In the genomic region with DNA sequence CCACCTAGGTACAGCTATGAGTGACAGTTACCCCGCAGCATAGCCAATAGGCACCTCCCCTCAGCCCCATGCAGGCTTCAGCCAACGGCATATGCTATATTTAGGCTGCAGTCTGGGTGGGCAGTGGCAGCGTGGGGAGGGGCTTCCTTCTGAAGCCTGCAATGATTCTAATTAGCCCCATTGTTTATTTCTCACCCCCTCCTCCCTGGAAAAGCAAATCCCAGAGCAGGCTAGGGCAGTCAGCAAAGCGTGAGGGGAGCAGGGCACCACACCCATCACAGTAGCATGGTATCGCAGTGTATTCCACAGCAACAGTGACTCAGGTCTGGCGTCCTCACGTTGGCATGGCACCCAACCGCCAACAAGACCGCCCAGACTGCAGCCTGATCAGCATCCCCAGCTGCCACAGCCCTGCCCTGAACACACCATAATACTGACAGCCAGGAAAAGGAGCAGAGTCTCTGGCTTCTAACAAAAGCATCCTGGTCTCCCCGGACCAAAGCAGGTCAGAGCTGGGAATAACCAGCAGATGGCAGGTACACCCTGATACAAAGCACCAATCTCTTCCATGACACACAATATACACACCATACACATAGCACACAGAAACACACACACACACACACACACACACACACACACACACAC, we compare ENCODE assay signal across 8 mouse cellular contexts. TPM values are rescaled to one million over a fixed set of nuclear protein-coding genes. Genes with fewer than 3 reads are reported as not detected.
A peak's percentile ranks its signal among the peaks of the same experiment; 100 is the strongest.
DNase-seq lines count a peak whose midpoint lies in the region; ATAC-seq lines count a peak whose summit lies in the region.

No protein-coding gene starts in this region.

- ATAC-seq in heart, embryonic 14.5 days (ENCODE audit: insufficient number of reproducible peaks, insufficient read depth, low FRiP score, low read depth): no peak
- peak; percentile 89 for ATAC-seq in forebrain, embryonic 12.5 days (ENCODE audit: low FRiP score)

- no peaks in the 10 kb centered on the region for H3K9me3 ChIP-seq in heart, embryonic 14.5 days (ENCODE audit: control insufficient read depth, low read length)
- H3K9me3 ChIP-seq in forebrain, embryonic 12.5 days: no peaks in the 10 kb centered on the region
- no peaks in the 10 kb centered on the region for H3K9me3 ChIP-seq in midbrain, embryonic 10.5 days (replicated peaks)

- H3K27ac ChIP-seq in heart, embryonic 14.5 days (replicated peaks in 1 of 2; ENCODE audit: control insufficient read depth in 1 of 2, insufficient read depth in 1 of 2, low read depth in 2 of 2, low read length in 2 of 2): 0 out of 4 replicates have a peak overlapping the region, but pooled peaks of 1 of the 2 experiments have one; percentile 7
- peak overlapping the region; percentile 89 for H3K27ac ChIP-seq in forebrain, embryonic 12.5 days
- peak overlapping the region; percentile 80 for H3K27ac ChIP-seq in midbrain, embryonic 10.5 days (replicated peaks)

- peak overlapping the region; percentile 4 to 7; a peak in 2 of 4 replicates for H3K4me3 ChIP-seq in heart, embryonic 14.5 days (ENCODE audit: control insufficient read depth in 1 of 2, insufficient read depth in 1 of 2, low read depth in 1 of 2, low read length in 2 of 2)
- H3K4me3 ChIP-seq in forebrain, embryonic 12.5 days (replicated peaks): peak overlapping the region; percentile 11; the same call in 1 of the 2 replicates
- peak overlapping the region; percentile 9 for H3K4me3 ChIP-seq in midbrain, embryonic 10.5 days

- H3K4me2 ChIP-seq in heart, embryonic 14.5 days (ENCODE audit: low read length): peak overlapping the region; percentile 55
- peak overlapping the region; percentile 40 for H3K4me2 ChIP-seq in forebrain, embryonic 12.5 days

- peaks cover 33 to 39% of the 10 kb centered on the region in 2 experiments for H3K4me1 ChIP-seq in heart, embryonic 14.5 days (ENCODE audit: control insufficient read depth in 2 of 2, insufficient read depth in 2 of 2, low read length in 2 of 2)
- peaks cover 45% of the 10 kb centered on the region for H3K4me1 ChIP-seq in forebrain, embryonic 12.5 days
- peaks cover 47% of the 10 kb centered on the region for H3K4me1 ChIP-seq in midbrain, embryonic 10.5 days

- DNase-seq in heart, adult 9 months (ENCODE audit: low spot score in 2 of 2): no peak
- DNase-seq in ZHBTc4 (ENCODE audit: low read depth, low spot score): peak; percentile 68
- peak; percentile 70 to 83 for DNase-seq in layer of hippocampus, adult 18-20 months (ENCODE audit: low spot score in 2 of 2)
- DNase-seq in midbrain, embryonic 10.5 days (ENCODE audit: low spot score): peak; percentile 51
- DNase-seq in urinary bladder, adult 2 months (ENCODE audit: low spot score): no peak
- DNase-seq in T-cell, adult 2 months (ENCODE audit: low spot score): no peak

- H3K36me3 ChIP-seq in heart, embryonic 14.5 days (ENCODE audit: control insufficient read depth, insufficient read depth, low read length): no peaks in the 10 kb centered on the region
- no peaks in the 10 kb centered on the region for H3K36me3 ChIP-seq in forebrain, embryonic 12.5 days (replicated peaks)
- H3K36me3 ChIP-seq in midbrain, embryonic 10.5 days: no peaks in the 10 kb centered on the region

- WGBS in heart, embryonic 14.5 days: 5% methylated on average over 10 of the region's 10 CpGs
- WGBS in forebrain, embryonic 12.5 days: 3% methylated on average over 10 of the region's 10 CpGs
- 15% methylated on average over 10 of the region's 10 CpGs for WGBS in midbrain, embryonic 10.5 days

- no peaks in the 10 kb centered on the region for H3K27me3 ChIP-seq in heart, embryonic 14.5 days (ENCODE audit: control insufficient read depth, insufficient read depth, low read length)
- peaks cover 7% of the 10 kb centered on the region; the same call in 1 of the 2 replicates for H3K27me3 ChIP-seq in forebrain, embryonic 12.5 days
- H3K27me3 ChIP-seq in midbrain, embryonic 10.5 days (ENCODE audit: low read depth, poor library complexity, severe bottlenecking): peaks cover 14% of the 10 kb centered on the region

- no peak overlapping the region; the same call in 1 of the 2 replicates for H3K9ac ChIP-seq in heart, embryonic 14.5 days (ENCODE audit: low read length)
- H3K9ac ChIP-seq in forebrain, embryonic 12.5 days: peak overlapping the region; percentile 40

RNA-seq across cellular contexts. Expression of a gene that starts 4.0 kb away (rescaled TPM):
- polyA plus RNA-seq in heart, embryonic 14.5 days (2014; fragmentation: Nextera tagmentation; extraction: Ambion mirVana): 0.16 and 0.24 TPM in 2 replicates
- 0.34 and 0.45 TPM in 2 replicates for polyA plus RNA-seq in forebrain, embryonic 12.5 days (2016; fragmentation: Nextera tagmentation; extraction: Ambion mirVana)
- total RNA-seq in layer of hippocampus, adult 18-20 months (2021): under 1 TPM; 0.63 to 0.82 TPM
- polyA plus RNA-seq in midbrain, embryonic 10.5 days (2016; fragmentation: Nextera tagmentation; extraction: Ambion mirVana): 0.02 and 0.07 TPM in 2 replicates
- polyA plus RNA-seq in urinary bladder, adult 2 months (2012; rRNA removed): 1.0 and 1.3 TPM in 2 replicates

RNA-seq across cellular contexts. Expression of a gene that starts 17.0 kb away (rescaled TPM):
- 36.5 and 36.9 TPM in 2 replicates for polyA plus RNA-seq in heart, embryonic 14.5 days (2014; fragmentation: Nextera tagmentation; extraction: Ambion mirVana)
- polyA plus RNA-seq in forebrain, embryonic 12.5 days (2016; fragmentation: Nextera tagmentation; extraction: Ambion mirVana): 102 and 108 TPM in 2 replicates
- 10 to 100 TPM; 37.4 to 38.4 TPM for total RNA-seq in layer of hippocampus, adult 18-20 months (2021)
- 87.6 and 103 TPM in 2 replicates for polyA plus RNA-seq in midbrain, embryonic 10.5 days (2016; fragmentation: Nextera tagmentation; extraction: Ambion mirVana)
- 17.1 and 20.7 TPM in 2 replicates for polyA plus RNA-seq in urinary bladder, adult 2 months (2012; rRNA removed)

RNA-seq across cellular contexts. Expression of a gene that starts 53.6 kb away (rescaled TPM):
- polyA plus RNA-seq in heart, embryonic 14.5 days (2014; fragmentation: Nextera tagmentation; extraction: Ambion mirVana): 27.5 and 30.8 TPM in 2 replicates
- polyA plus RNA-seq in forebrain, embryonic 12.5 days (2016; fragmentation: Nextera tagmentation; extraction: Ambion mirVana): 34.5 and 36.3 TPM in 2 replicates
- total RNA-seq in layer of hippocampus, adult 18-20 months (2021): 10 to 100 TPM; 26.0 to 28.4 TPM
- polyA plus RNA-seq in midbrain, embryonic 10.5 days (2016; fragmentation: Nextera tagmentation; extraction: Ambion mirVana): 35.1 and 39.2 TPM in 2 replicates
- 18.0 and 18.9 TPM in 2 replicates for polyA plus RNA-seq in urinary bladder, adult 2 months (2012; rRNA removed)

Comparison
In these comparisons a context has a peak if more than half of its experiments do, and no peak if none do; other contexts are left out.
1. DNase-seq: peak in ZHBTc4 (single experiment), layer of hippocampus, adult 18-20 months (2 of 2) and midbrain, embryonic 10.5 days (single experiment); none in heart, adult 9 months (0 of 2), urinary bladder, adult 2 months (single experiment) and T-cell, adult 2 months (single experiment).
2. Peak in every context shown above with its lines, with median percentiles within 50 percentile points of each other: H3K4me3 ChIP-seq.